Mouse (Mus musculus) MEL (cell line): ENCODE results near the gene BC037034. TPM values are rescaled to one million over a fixed set of nuclear protein-coding genes. Genes with fewer than 3 reads are reported as not detected.

ENCODE experiments used
- DNase-seq: peaks from one replicate; pipeline ENCODE4 v3.0.0; 2011; ENCODE audit warnings: low read depth, low spot score
- H3K27ac ChIP-seq: 2 replicates; pipeline ENCODE4 v1.5.1; 2012; ENCODE audit warnings: low read depth, mild to moderate bottlenecking, control low read depth, low read length, moderate library complexity; ENCODE audit not compliant: control insufficient read depth
- H3K27me3 ChIP-seq, 2 experiments: fragments of 150-350 bp in 1 of 2; sonication (generic) in 1 of 2; 2 replicates each; pipeline ENCODE4 v1.6.1; 2012; ENCODE audit warnings: low read length in 2 of 2, mild to moderate bottlenecking in 2 of 2, improper control_type of control experiment in 1 of 2, moderate library complexity in 1 of 2; ENCODE audit not compliant: insufficient read depth in 2 of 2, control insufficient read depth in 1 of 2
- H3K36me3 ChIP-seq, 2 experiments: 2 replicates each; pipeline ENCODE4 v1.6.1; 2012 to 2014; ENCODE audit warnings: low read length in 2 of 2, improper control_type of control experiment in 1 of 2, inconsistent platforms in 1 of 2, mild to moderate bottlenecking in 1 of 2; ENCODE audit not compliant: insufficient read depth in 2 of 2, control insufficient read depth in 1 of 2
- H3K4me1 ChIP-seq, 2 experiments: fragments of 150-350 bp in 1 of 2; sonication (generic) in 1 of 2; 2 replicates each; pipeline ENCODE4 v1.6.1; 2012; ENCODE audit warnings: low read length in 2 of 2, improper control_type of control experiment in 1 of 2, mild to moderate bottlenecking in 1 of 2; ENCODE audit not compliant: insufficient read depth in 2 of 2, control insufficient read depth in 1 of 2
- H3K4me3 ChIP-seq, 2 experiments: fragments of 150-350 bp in 1 of 2; sonication (generic) in 1 of 2; 2 replicates each; pipeline ENCODE4 v1.5.1; 2012; ENCODE audit warnings: low read depth in 2 of 2, low read length in 2 of 2, mild to moderate bottlenecking in 2 of 2, moderate library complexity in 2 of 2, control low read depth in 1 of 2, improper control_type of control experiment in 1 of 2; ENCODE audit not compliant: control insufficient read depth in 1 of 2, insufficient read depth in 1 of 2
- H3K79me2 ChIP-seq: 2 replicates; pipeline ENCODE4 v1.6.1; 2012; ENCODE audit warnings: mild to moderate bottlenecking, low read length, moderate library complexity; ENCODE audit not compliant: control insufficient read depth, poor library complexity, insufficient read depth
- H3K9ac ChIP-seq: 2 replicates; pipeline ENCODE4 v1.6.1; 2012; ENCODE audit warnings: low read depth, mild to moderate bottlenecking, control low read depth, low read length, moderate library complexity; ENCODE audit not compliant: control insufficient read depth, poor library complexity, severe bottlenecking
- H3K9me3 ChIP-seq: fragments of 150-350 bp; sonication (generic); replicated peaks from 2 replicates; pipeline ENCODE4 v1.6.1; 2012; ENCODE audit warnings: mild to moderate bottlenecking, low read length, improper control_type of control experiment, moderate library complexity; ENCODE audit not compliant: insufficient read depth
- BHLHE40 ChIP-seq: IDR thresholded peaks from 2 replicates; pipeline ENCODE4 v1.6.1; 2012; ENCODE audit warnings: low read depth, mild to moderate bottlenecking, inconsistent platforms, low read length, improper control_type of control experiment, borderline replicate concordance
- CHD1 ChIP-seq: IDR thresholded peaks from 2 replicates; pipeline ENCODE4 v1.6.1; 2012; ENCODE audit warnings: low read depth, mild to moderate bottlenecking, inconsistent platforms, low read length, improper control_type of control experiment
- E2F4 ChIP-seq: IDR thresholded peaks from 2 replicates; pipeline ENCODE4 v1.6.1; 2011; ENCODE audit warnings: low read depth, low read length, improper control_type of control experiment, borderline replicate concordance
- GABPA ChIP-seq: IDR thresholded peaks from 2 replicates; pipeline ENCODE4 v1.6.1; 2012; ENCODE audit warnings: low read depth, mild to moderate bottlenecking, inconsistent platforms, low read length, improper control_type of control experiment, moderate library complexity
- GATA1 ChIP-seq: IDR thresholded peaks from 2 replicates; pipeline ENCODE4 v1.6.1; 2011; ENCODE audit warnings: low read depth, low read length, improper control_type of control experiment
- MAFK ChIP-seq: IDR thresholded peaks from 2 replicates; pipeline ENCODE4 v1.6.1; 2011; ENCODE audit warnings: low read depth, mild to moderate bottlenecking, low read length, improper control_type of control experiment, borderline replicate concordance
- MEF2A ChIP-seq: IDR thresholded peaks from 2 replicates; pipeline ENCODE4 v1.6.1; 2014; ENCODE audit warnings: low read depth, mild to moderate bottlenecking, inconsistent platforms, low read length, improper control_type of control experiment; ENCODE audit not compliant: poor library complexity, insufficient replicate concordance, severe bottlenecking; ENCODE audit errors: extremely low read depth
- MXI1 ChIP-seq: IDR thresholded peaks from 2 replicates; pipeline ENCODE4 v1.6.1; 2011; ENCODE audit warnings: mild to moderate bottlenecking, low read depth, low read length, improper control_type of control experiment
- NELFE ChIP-seq: IDR thresholded peaks from 2 replicates; pipeline ENCODE4 v1.6.1; 2011; ENCODE audit warnings: low read depth, low read length, improper control_type of control experiment
- NRF1 ChIP-seq: IDR thresholded peaks from 2 replicates; pipeline ENCODE4 v1.6.1; 2014; ENCODE audit warnings: low read depth, mild to moderate bottlenecking, inconsistent platforms, low read length, improper control_type of control experiment, moderate library complexity; ENCODE audit not compliant: poor library complexity, insufficient read depth, severe bottlenecking
- POLR2A ChIP-seq, 2 experiments: IDR thresholded peaks; 2 replicates each; pipeline ENCODE4 v1.6.1; 2011 to 2012; ENCODE audit warnings: low read length in 2 of 2, mild to moderate bottlenecking in 2 of 2, control low read depth in 1 of 2, improper control_type of control experiment in 1 of 2, low read depth in 1 of 2, moderate library complexity in 1 of 2; ENCODE audit not compliant: control insufficient read depth in 1 of 2, insufficient read depth in 1 of 2, poor library complexity in 1 of 2
- SMC3 ChIP-seq: IDR thresholded peaks from 2 replicates; pipeline ENCODE4 v1.6.1; 2011; ENCODE audit warnings: low read depth, low read length, improper control_type of control experiment
- UBTF ChIP-seq: IDR thresholded peaks from 2 replicates; pipeline ENCODE4 v1.6.1; 2012; ENCODE audit warnings: low read depth, mild to moderate bottlenecking, inconsistent platforms, low read length, improper control_type of control experiment, moderate library complexity, borderline replicate concordance; ENCODE audit not compliant: insufficient read depth
- USF2 ChIP-seq, 2 experiments: IDR thresholded peaks; 2 replicates each; pipeline ENCODE4 v1.6.1; 2011 to 2012; ENCODE audit warnings: improper control_type of control experiment in 2 of 2, low read length in 2 of 2, borderline replicate concordance in 1 of 2, inconsistent platforms in 1 of 2, low read depth in 1 of 2, mild to moderate bottlenecking in 1 of 2; ENCODE audit not compliant: insufficient read depth in 1 of 2
- ZC3H11A ChIP-seq: IDR thresholded peaks from 2 replicates; pipeline ENCODE4 v1.6.1; 2012; ENCODE audit warnings: low read depth, mild to moderate bottlenecking, inconsistent platforms, low read length, improper control_type of control experiment
- ZKSCAN1 ChIP-seq: IDR thresholded peaks from 2 replicates; pipeline ENCODE4 v1.6.1; 2012; ENCODE audit warnings: low read depth, mild to moderate bottlenecking, inconsistent platforms, low read length, improper control_type of control experiment, moderate library complexity
- ZMIZ1 ChIP-seq: IDR thresholded peaks from 2 replicates; pipeline ENCODE4 v1.6.1; 2012; ENCODE audit warnings: low read depth, mild to moderate bottlenecking, inconsistent platforms, low read length, improper control_type of control experiment, moderate library complexity
- ZNF384 ChIP-seq: IDR thresholded peaks from 2 replicates; pipeline ENCODE4 v1.6.1; 2012; ENCODE audit warnings: low read depth, mild to moderate bottlenecking, inconsistent platforms, low read length, improper control_type of control experiment
- polyA plus RNA-seq, 2 experiments: library from polyadenylated mRNA; stranded (reverse) in 1 of 2; unstranded in 1 of 2; fragments of >175 nt in 1 of 2; fragments of >200 nt in 1 of 2; gene quantifications; 2 replicates each; pipeline versions ENCODE4 v1.2.1 to v1.2.4; 2012; ENCODE audit warnings: low replicate concordance in 2 of 2, low read depth in 1 of 2; ENCODE audit not compliant: insufficient read length in 2 of 2, insufficient read depth in 1 of 2, missing spikeins in 1 of 2
- total RNA-seq: library from RNA; depleted of rRNA; stranded (reverse); fragments of 300-350 nt; gene quantifications from 2 replicates; pipeline ENCODE4 v1.2.3, GENCODE M21; 2012

Gene BC037034
- total and polyA plus RNA-seq, 3 experiments = 35.6 to 59.1 TPM; not detected in 1

DNA sequence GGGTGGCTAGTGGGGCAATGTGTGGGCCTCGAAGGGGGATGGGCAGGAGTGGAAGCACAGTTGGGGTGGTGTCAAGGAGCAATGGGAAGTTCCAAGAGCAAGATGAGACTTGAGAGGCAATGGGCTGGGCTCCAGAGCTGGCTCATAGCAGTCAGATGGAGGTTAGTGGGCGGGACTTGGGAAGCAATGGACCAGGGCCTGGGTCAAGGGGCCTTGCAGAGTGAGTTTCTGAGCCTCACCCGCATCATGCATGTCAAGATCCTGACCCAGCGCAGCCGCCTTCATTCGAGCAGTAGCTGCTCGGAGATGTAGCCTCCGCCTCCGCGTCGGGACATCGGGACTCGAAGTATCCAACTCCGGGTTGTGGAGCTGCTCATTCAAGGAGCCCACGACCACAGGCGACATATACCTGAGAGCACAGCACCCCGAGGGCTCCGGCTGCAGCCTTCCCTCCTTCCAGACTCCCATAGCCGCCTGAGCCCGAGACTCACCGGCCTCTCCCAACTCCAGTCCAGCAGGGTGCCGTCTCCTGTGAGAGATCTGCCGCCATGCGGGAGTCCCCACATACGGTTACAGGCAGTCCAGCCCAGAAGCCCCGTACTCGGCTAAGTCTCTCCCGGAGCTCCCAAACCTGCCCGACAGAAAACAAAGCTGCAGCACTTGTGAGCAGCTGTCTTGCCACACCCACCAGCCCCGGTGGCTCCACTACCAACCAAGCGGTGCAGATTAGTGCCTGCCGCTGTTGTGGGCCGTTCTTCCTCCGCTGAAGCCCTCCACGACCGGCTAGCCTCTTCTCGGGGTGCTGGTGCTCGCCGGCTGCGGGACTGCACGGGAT, 11.6 kb upstream of the BC037034 start:
- no peak overlapping the region for H3K4me3 ChIP-seq
- H3K9ac ChIP-seq = no peak overlapping the region
- no peaks in the 10 kb centered on the region for H3K9me3 ChIP-seq
- H3K4me1 ChIP-seq = no peaks in the 10 kb centered on the region
- no peaks in the 10 kb centered on the region; a peak in 2 of 4 replicates for H3K27me3 ChIP-seq
- H3K27ac ChIP-seq = no peak overlapping the region
- no peaks in the 10 kb centered on the region for H3K36me3 ChIP-seq
- TF ChIP-seq MAFK (no peak), BHLHE40 (no peak), SMC3 (no peak), ZC3H11A (no peak), UBTF (no peak), GATA1 (no peak)
- DNase-seq = no peak
- no peaks in the 10 kb centered on the region for H3K79me2 ChIP-seq

DNA sequence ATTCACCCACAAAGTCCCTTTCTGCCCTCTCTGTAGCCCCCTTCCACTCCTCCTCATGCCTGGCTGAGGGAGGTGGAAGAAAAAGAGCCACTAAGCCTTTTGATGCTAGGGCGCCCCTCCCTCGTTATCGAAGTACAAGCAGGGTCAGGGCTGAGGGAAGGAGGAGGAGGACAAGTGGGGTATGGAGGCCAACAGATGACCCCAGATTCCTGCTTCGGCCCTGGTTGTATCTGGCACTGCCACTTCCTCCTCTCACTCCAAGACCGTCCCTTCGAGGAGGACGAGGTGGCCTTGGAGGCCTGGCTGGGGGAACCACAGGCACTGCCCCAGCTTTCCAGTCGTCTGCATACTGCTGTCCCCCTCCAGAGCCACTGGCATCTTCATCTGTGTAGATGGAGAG, 10.4 kb upstream of the BC037034 start:
- no peak overlapping the region for H3K27ac ChIP-seq
- no peak for DNase-seq
- TF ChIP-seq NELFE = no peak
- no peaks in the 10 kb centered on the region for H3K4me1 ChIP-seq
- H3K79me2 ChIP-seq = no peaks in the 10 kb centered on the region
- H3K4me3 ChIP-seq = no peak overlapping the region
- no peaks in the 10 kb centered on the region for H3K36me3 ChIP-seq
- H3K9me3 ChIP-seq = no peaks in the 10 kb centered on the region
- H3K27me3 ChIP-seq = no peaks in the 10 kb centered on the region; a peak in 2 of 4 replicates
- H3K9ac ChIP-seq = no peak overlapping the region

DNA sequence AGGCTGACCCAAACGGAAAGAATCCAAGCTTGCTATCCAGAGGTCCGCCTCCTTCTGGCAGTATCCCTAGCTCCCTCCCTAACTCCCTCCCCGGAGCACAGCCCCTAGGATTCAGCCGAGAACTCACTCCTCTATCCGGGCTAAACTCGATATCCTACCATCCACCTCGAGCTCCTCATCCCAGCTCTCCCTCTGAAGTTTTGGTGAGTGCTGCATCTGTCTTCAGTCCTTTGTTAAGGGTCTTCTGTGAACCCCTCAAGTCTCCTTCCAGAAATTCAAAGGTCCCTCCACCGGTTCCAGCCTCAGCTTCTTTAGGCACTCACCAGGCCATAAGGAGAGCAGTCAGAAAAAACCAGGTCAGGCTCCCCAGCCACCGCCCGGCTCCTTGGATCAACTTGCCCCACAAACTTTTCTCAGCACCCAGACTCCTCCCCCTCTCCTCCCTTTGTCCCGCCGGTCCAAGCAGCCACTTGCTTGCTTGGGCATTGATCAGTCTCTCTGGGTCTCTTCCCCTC, 8.6 kb upstream of the BC037034 start, which contains the start of gene Gal3st4:
Gene Gal3st4 (minus strand): TSS at position 432 of the 515 bp plus-strand sequence.
- Histone ChIP-seq H3K4me3 (no peak within 1 kb of the TSS), H3K27ac (no peak within 1 kb of the TSS), H3K79me2 (no peaks in the 10 kb centered on the region), H3K27me3 (no peaks in the 10 kb centered on the region; a peak in 2 of 4 replicates), H3K9me3 (no peaks in the 10 kb centered on the region), H3K4me1 (no peaks in the 10 kb centered on the region), H3K9ac (no peak within 1 kb of the TSS), H3K36me3 (no peaks in the 10 kb centered on the region)
- DNase-seq = no peak
- TF ChIP-seq POLR2A (IDR thresholded peaks at IDR 0.05; ENCODE audit: control insufficient read depth in 1 of 2, insufficient read depth in 1 of 2, low read depth in 1 of 2, low read length in 2 of 2, poor library complexity in 1 of 2) (no peak), ZMIZ1 (no peak), BHLHE40 (no peak), MEF2A (no peak), CHD1 (no peak), ZKSCAN1 (no peak), MXI1 (no peak), SMC3 (no peak), E2F4 (no peak), ZNF384 (no peak), GABPA (no peak), USF2 (IDR thresholded peaks at IDR 0.05; ENCODE audit: borderline replicate concordance in 1 of 2, insufficient read depth in 1 of 2, low read depth in 1 of 2, low read length in 2 of 2) (no peak), NRF1 (no peak)
